Mouse (Mus musculus) kidney, adult 2 months (tissue): ENCODE results near the gene A730071L15Rik.

ENCODE experiments used
- CTCF ChIP-seq: fragments of 200-500 bp; conservative IDR thresholded peaks from 2 replicates; pipeline ENCODE4 v1.5.1; 2011; ENCODE audit warnings: low read depth, mild to moderate bottlenecking, control low read depth, low read length, moderate library complexity, mixed read lengths; ENCODE audit not compliant: insufficient read depth, insufficient read length
- POLR2A ChIP-seq: fragments of 200-500 bp; IDR thresholded peaks from one replicate; pipeline ENCODE4 v1.6.1; 2011; ENCODE audit warnings: low read depth, low read length, control low read depth

- TF ChIP-seq CTCF (no peak), POLR2A (no peak)
Observed at GRCm38 (mm10) chr11:6233025-6233424, 33.2 kb downstream of the A730071L15Rik start.
